Mouse (Mus musculus) adrenal gland, adult 8-10 months (tissue): ENCODE data around the gene Nectin2. TPM values are rescaled to one million over a fixed set of nuclear protein-coding genes. Genes with fewer than 3 reads are reported as not detected.
"Not testable (repeated sequence)": the region's sequence is repeated elsewhere in the genome, so short reads cannot be mapped to it uniquely, and the experiment has no call there.

Source experiments
- DNase-seq: peaks from one replicate; pipeline ENCODE4 v3.0.0; 2022
- total RNA-seq, 4 experiments: library from RNA; stranded (reverse); gene quantifications; 2 replicates each; pipeline ENCODE4 v1.2.4; 2022

Gene Nectin2
- total RNA-seq, 4 experiments from 2014 or later = 72.1 to 116 (median 88.9) TPM

DNA sequence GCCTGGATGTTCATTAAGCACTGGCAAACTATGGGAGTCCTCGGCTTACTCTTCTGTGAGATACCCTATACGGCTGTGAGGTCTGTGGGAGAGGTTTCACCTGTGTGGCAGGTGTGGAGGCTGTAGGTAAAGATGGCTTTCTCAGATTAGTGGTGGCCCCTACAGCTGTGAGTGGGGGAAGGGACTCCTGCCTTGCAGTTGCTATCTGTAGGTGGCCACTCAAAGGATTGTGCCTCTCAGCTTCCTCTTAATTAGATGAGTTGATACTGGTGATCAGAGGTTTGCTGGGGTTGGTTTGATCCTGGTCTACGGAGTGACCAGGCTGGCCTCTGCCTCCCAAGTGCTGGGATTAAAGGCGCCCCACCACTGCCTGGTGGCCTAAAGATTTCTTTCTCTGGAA lies 45.8 kb downstream of the Nectin2 start:
- DNase-seq = no peak

- DNase-seq = no peak
Measured at GRCm38 (mm10) chr7:19702859-19703555, 47.3 kb downstream of the Nectin2 start.

DNA sequence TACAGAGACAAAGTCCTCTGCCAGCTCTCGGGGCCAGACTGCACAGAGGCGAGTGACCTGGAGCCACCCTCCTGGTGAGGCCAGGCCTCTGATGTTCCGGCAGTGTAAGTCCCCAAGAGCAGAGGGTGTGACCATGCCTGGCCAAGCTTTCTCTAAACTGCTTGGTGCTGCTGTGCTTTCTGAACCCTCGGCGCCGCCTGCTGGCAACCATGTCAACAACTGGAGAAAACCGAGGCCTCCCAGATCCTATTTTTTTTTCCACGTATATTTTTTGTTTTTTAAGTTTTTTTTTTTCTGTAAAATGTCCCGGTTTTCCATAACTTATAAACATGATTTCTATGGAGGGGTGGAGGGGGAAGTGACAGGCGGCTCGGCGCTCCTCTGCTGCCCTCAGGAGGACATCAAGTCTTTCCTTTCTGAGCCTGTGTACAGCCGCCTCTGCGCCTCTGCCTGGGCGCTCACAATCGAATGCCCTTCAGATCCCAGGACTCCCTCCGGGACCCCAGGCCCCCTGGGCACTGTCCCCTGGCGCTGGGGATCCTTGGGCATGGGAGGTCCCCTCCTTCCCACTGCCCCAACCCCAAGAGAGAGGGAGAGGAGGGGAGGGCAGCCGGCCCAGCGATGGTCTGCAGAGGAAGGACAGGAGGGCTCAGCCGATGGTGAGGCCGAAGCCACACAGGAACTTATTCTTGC lies 49.1 kb downstream of the Nectin2 start:
- peak; percentile 67 for DNase-seq

GRCm38 (mm10) chr7:19700299-19701068 lies 49.8 kb downstream of the Nectin2 start:
- no peak for DNase-seq

DNA sequence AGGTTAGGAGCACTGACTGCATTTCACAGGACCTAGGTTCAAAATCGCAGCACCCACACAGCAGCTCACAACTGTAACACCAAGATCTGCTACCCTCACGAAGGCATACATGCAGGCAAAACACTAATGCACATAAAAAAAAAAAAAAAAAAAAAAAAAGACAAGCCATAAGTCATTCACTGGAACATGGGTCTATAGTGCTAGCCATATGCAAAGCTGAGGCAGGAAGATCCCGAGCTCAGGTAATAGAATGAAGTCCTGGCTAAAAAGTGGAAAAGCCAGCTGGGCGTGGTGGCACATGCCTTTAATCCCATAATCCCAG lies 50.5 kb downstream of the Nectin2 start:
- DNase-seq = no peak

DNA sequence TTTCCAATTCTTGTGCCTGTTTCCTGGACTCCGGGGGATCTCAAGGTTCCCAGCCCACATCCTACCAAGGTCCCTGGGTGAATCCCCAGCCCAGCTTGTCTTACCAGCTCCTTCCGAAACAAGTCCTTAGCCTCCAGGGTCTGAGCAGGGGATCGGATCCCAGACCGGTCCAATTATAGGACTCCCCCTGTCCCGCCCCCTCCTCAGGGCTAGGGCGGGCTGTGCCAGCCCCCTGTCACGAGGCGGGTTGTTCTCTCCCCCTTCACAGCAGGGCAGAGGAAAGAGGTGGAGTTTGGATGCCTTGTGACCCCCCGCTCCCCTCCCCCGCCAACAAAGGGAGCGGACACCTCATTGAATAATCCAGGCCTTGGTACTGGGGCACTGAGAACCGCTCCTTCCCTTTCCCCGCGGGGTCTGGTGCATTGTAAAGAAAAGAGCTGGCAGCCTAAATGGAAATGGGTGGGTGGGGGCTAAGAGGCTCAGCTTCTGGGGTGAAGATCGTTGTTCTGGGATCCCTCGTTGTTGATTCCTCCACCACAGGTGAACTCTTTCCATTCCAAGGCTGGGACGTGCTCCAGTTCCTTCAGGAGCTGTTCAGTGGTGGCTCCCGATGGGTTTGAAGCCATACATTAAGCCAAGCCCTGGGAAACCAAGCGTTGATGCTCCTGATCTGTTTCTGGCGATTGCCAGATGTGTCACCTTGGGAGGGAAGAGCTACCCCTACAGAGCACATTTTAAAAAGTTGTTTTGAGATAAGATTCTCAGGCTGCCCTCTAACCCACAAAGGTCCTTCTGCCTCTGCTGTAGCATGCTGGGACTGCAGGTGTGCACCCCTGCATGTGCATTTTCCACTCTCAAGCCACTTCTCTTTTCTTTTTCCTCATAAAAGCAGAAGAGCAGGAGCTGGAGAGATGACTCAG lies 51.1 kb downstream of the Nectin2 start, which contains the start of gene Apoe:
TSS of gene Apoe (minus strand) at position 282 of the 920 bp plus-strand sequence.
- peak; percentile 62 for DNase-seq

GRCm38 (mm10) chr7:19697949-19698906 lies 52.1 kb downstream of the Nectin2 start:
- DNase-seq = no peak

- no peak for DNase-seq
Measured at GRCm38 (mm10) chr7:19696336-19696873, 53.9 kb downstream of the Nectin2 start.

- no peak for DNase-seq
Measured at GRCm38 (mm10) chr7:19695881-19696280, 54.4 kb downstream of the Nectin2 start.

- no peak for DNase-seq
Measured at GRCm38 (mm10) chr7:19695213-19695594, 55.1 kb downstream of the Nectin2 start.

GRCm38 (mm10) chr7:19694336-19695212 lies 55.7 kb downstream of the Nectin2 start:
- no peak for DNase-seq

- DNase-seq = no peak
Measured at GRCm38 (mm10) chr7:19693421-19693820, 56.9 kb downstream of the Nectin2 start.

DNA sequence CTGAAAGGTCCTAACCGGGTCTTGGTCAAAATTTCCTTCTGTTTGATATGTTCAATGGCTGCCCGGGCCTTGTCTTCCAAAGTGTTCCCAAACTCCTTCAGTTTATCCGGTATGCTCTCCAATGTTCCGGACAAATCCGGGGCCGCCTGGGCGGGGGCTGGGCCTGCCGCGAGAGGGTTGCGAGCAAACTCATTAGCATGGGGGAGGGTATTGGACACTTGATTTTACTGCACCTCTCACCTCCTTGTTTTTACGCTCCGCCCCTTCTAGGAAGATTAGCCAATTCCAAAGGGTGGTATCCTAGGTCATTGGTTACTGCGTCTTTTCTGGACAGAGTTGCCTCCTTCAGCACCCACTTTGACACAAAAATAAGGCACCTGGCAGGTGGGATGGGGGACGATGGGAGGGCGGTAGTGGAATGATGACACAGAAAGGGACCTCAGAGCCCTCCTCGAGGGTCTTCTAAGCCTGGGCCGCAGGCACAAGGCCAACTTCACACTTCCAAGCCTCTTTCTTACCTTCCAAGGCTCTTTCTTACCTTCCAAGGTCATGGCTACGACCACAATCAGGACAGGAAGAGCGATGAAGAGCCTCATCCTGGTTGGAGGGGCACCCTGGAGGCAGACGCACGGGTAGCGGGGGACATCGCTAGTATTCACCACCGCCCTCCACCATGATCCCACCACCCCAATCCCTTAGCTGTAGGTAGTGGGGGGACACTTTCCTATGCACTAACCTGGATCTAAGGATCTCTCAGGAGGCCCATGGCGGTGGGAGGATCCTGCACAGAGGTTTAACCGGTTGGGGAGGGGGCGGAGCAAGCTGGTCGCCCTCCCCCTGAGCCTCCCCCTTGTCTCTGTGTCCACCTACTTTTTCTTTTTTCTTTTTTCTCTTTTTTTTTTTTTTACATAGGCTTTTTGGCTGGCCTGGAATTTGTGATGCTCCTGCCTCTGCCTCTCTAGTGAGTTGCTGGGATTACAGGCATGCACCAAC lies 58.1 kb downstream of the Nectin2 start, which contains the start of gene Apoc1:
TSS of gene Apoc1 (minus strand) at position 788 of the 993 bp plus-strand sequence.
- DNase-seq = no peak

DNA sequence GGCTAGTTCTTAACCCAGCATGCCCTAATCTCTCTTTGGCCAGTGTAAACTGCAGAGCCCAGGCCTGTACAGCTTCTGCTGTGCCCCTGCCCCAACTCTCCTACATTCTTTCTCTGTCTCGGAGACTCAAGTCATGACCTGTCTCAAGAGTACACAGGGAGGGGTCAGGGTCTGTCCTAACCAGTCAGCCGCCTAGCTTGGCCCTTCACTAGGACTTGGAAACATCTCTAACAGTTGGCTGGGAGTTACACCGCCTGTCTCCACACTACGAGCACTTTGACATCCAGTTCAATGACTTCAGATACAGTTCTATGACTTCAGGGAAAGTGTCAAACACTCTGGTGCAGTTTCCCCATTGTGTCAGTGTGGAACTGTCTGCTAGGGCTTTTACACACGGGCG lies 58.8 kb downstream of the Nectin2 start:
- no peak for DNase-seq

DNA sequence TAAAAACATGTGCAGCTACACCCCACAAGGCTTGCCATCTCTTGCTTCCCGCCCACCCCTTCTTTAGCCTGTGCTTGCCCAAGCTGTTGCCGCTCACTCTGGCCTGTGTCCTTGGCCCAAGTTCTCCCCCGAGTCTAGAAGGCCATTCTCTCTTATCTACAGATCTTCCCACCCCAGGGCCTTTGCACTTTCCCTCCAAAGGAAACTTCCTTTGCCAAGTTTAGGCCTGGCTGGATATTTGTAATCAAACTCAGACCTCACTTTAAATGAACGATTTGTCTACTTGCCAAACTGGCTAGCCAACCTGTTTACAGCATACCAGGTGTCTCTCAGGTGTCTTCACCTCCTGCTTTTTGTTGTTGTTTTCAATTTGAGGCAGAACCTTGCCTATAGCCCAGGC lies 59.4 kb downstream of the Nectin2 start:
- DNase-seq = no peak

- DNase-seq = no peak
Measured at GRCm38 (mm10) chr7:19688611-19689010, 61.7 kb downstream of the Nectin2 start.

DNA sequence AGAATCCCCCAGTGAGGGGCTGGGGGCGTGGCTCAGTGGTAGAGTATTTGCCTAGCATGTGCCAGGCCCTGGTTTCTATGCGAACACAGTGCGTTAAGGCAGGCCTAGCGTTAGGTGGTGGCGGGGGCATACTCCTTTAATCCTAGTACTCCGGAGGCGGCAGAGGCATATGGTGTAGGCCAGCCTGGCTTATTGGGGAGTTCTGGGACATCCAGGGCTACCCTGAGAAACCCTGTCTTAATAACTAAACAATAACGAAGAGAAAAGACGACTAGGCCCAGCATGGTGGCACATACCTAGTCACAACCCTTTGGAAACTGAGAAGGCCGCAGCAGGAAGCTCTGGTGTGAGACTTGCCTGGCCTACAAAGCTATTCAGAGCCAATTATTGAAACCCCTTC lies 62.2 kb downstream of the Nectin2 start:
- DNase-seq = no peak

DNA sequence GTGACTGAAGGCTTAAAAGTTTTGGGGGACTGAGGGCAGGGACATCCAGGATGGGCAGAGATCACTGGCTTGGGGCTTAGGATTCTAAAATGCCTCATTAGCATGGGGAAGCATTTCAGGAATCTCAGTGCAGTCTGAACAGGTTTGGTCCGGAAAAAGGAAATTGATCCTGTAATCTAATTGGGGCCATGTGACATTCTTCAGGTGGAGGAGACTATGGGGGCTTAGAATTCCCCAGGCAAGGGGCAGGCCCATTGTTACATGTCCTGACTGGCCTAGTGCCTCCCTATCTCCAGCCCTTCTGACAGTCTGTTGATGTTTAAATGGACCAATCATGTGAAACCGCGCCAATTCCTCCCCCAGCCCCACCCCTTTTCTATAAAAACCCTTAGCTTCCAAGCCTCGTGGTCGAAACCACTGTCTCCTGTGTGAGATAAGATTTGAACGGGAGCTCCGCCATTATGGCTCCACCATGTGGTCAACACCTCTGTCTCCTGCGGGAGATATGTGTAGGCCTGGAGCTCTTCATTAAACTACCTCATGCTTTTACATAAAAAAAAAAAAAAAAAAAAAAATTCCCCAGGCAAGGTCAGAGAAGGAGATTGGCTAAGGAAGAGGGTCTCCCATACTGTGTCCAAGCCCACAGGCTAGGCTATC lies 63.2 kb downstream of the Nectin2 start:
- DNase-seq = not testable (repeated sequence)
